Mouse (Mus musculus): ENCODE data around the gene Asb12. TPM values are rescaled to one million over a fixed set of nuclear protein-coding genes. Genes with fewer than 3 reads are reported as not detected.
"Not testable (repeated sequence)": the region's sequence is repeated elsewhere in the genome, so short reads cannot be mapped to it uniquely, and the experiment has no call there.

Gene Asb12
- polyA plus RNA-seq (2015; fragmentation: Nextera tagmentation; extraction: Ambion mirVana) = 0.15 TPM in 1 of 2 replicates, not detected in the other

DNA sequence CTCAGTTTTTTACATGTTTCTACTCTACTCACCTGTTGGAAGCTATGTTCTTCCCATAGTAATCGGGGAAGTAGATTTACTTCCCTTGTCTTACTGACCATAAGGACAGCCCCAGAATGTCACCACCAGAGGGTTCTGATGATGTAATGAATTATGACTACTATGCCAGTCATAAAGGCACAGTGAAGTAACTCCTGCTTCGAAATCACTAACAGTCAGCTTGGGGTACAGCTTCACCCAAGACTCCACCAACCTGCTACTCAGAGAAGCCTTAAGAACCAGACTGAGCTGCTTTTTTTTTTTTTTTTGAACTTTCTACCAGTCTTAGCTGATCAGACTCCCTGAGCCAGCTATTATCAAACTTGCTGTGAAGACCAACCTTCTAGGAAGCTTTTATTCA is at the start of gene Asb12, which contains the start of gene Pfn5:
Gene Asb12, minus strand, starts transcription at position 101 of the 400 bp plus-strand sequence.
Gene Pfn5, plus strand, starts transcription at position 218 of the 400 bp plus-strand sequence.
- H3K4me3 ChIP-seq (ENCODE audit: low read depth, low read length) = no peak within 1 kb of the TSS
- no peaks in the 10 kb centered on the region for H3K9me3 ChIP-seq (ENCODE audit: control insufficient read depth, low read length)
- H3K27me3 ChIP-seq (ENCODE audit: control insufficient read depth, insufficient read depth, low read length) = no peaks in the 10 kb centered on the region
- no peak within 1 kb of the TSS for H3K27ac ChIP-seq (replicated peaks)
- DNase-seq (ENCODE audit: low spot score) (no peak), ATAC-seq (ENCODE audit: low FRiP score, low TSS enrichment) (no peak)
- no peak within 1 kb of the TSS for H3K9ac ChIP-seq (ENCODE audit: low read length)
- TF ChIP-seq CTCF (IDR thresholded peaks at IDR 0.05; ENCODE audit: low read depth) (no peak), EP300 (optimal IDR thresholded peaks at IDR 0.05) (no peak)
- H3K4me1 ChIP-seq (replicated peaks; ENCODE audit: control insufficient read depth, insufficient read depth) = no peaks in the 10 kb centered on the region
- 78% methylated on average over 2 of the region's 2 CpGs for WGBS
- no peaks in the 10 kb centered on the region for H3K36me3 ChIP-seq (ENCODE audit: control insufficient read depth, insufficient read depth, low read length)
- no peak within 1 kb of the TSS for H3K4me2 ChIP-seq (replicated peaks; ENCODE audit: low read depth)

- no peak for ATAC-seq (ENCODE audit: low FRiP score, low TSS enrichment)
- Histone ChIP-seq H3K4me2 (replicated peaks; ENCODE audit: low read depth) (no peak overlapping the region), H3K27me3 (ENCODE audit: control insufficient read depth, insufficient read depth, low read length) (no peaks in the 10 kb centered on the region), H3K9ac (ENCODE audit: low read length) (no peak overlapping the region), H3K27ac (replicated peaks) (no peak overlapping the region), H3K4me1 (replicated peaks; ENCODE audit: control insufficient read depth, insufficient read depth) (no peaks in the 10 kb centered on the region), H3K36me3 (ENCODE audit: control insufficient read depth, insufficient read depth, low read length) (no peaks in the 10 kb centered on the region), H3K4me3 (ENCODE audit: low read depth, low read length) (no peak overlapping the region), H3K9me3 (ENCODE audit: control insufficient read depth, low read length) (no peaks in the 10 kb centered on the region)
- WGBS = 47% methylated on average over 5 of the region's 5 CpGs
- TF ChIP-seq EP300 (optimal IDR thresholded peaks at IDR 0.05) (no peak), CTCF (IDR thresholded peaks at IDR 0.05; ENCODE audit: low read depth) (no peak)
- DNase-seq (ENCODE audit: low spot score) = no peak
Observed at GRCm38 (mm10) chrX:95600609-95601008, 42.8 kb upstream of the Asb12 start.

- no peak for ATAC-seq (ENCODE audit: low FRiP score, low TSS enrichment)
- 60% methylated on average over 4 of the region's 4 CpGs for WGBS
Observed at GRCm38 (mm10) chrX:95554321-95554720, 3.5 kb downstream of the Asb12 start.

GRCm38 (mm10) chrX:95535493-95535892 is 22.3 kb downstream of the Asb12 start:
- H3K9ac ChIP-seq (ENCODE audit: low read length); H3K9me3 ChIP-seq (ENCODE audit: control insufficient read depth, low read length); H3K4me2 ChIP-seq (replicated peaks; ENCODE audit: low read depth); ATAC-seq (ENCODE audit: low FRiP score, low TSS enrichment); DNase-seq (ENCODE audit: low spot score); H3K4me3 ChIP-seq (ENCODE audit: low read depth, low read length); H3K27me3 ChIP-seq (ENCODE audit: control insufficient read depth, insufficient read depth, low read length); H3K4me1 ChIP-seq (replicated peaks; ENCODE audit: control insufficient read depth, insufficient read depth); H3K27ac ChIP-seq (replicated peaks); H3K36me3 ChIP-seq (ENCODE audit: control insufficient read depth, insufficient read depth, low read length): not testable (repeated sequence)
- 92% methylated on average over 2 of the region's 2 CpGs for WGBS

More at GRCm38 (mm10) chrX:95554321-95554720, 3.5 kb downstream of the Asb12 start:
- no peaks in the 10 kb centered on the region for H3K4me1 ChIP-seq (replicated peaks; ENCODE audit: control insufficient read depth, insufficient read depth)
- no peak overlapping the region for H3K4me2 ChIP-seq (replicated peaks; ENCODE audit: low read depth)
- H3K36me3 ChIP-seq (ENCODE audit: control insufficient read depth, insufficient read depth, low read length) = no peaks in the 10 kb centered on the region
- H3K27me3 ChIP-seq (ENCODE audit: control insufficient read depth, insufficient read depth, low read length) = no peaks in the 10 kb centered on the region
- no peak for DNase-seq (ENCODE audit: low spot score)
- H3K9ac ChIP-seq (ENCODE audit: low read length) = no peak overlapping the region
- no peak overlapping the region for H3K4me3 ChIP-seq (ENCODE audit: low read depth, low read length)
- H3K27ac ChIP-seq (replicated peaks) = no peak overlapping the region
- TF ChIP-seq EP300 (optimal IDR thresholded peaks at IDR 0.05) (no peak), CTCF (IDR thresholded peaks at IDR 0.05; ENCODE audit: low read depth) (no peak)
- no peaks in the 10 kb centered on the region for H3K9me3 ChIP-seq (ENCODE audit: control insufficient read depth, low read length)

GRCm38 (mm10) chrX:95525166-95525565 is 32.6 kb downstream of the Asb12 start:
- WGBS = 66% methylated on average over 2 of the region's 2 CpGs
- TF ChIP-seq EP300 (optimal IDR thresholded peaks at IDR 0.05) = no peak
- no peak for TF ChIP-seq CTCF (IDR thresholded peaks at IDR 0.05; ENCODE audit: low read depth)
- Histone ChIP-seq H3K4me2 (replicated peaks; ENCODE audit: low read depth) (no peak overlapping the region), H3K4me3 (ENCODE audit: low read depth, low read length) (no peak overlapping the region), H3K27ac (replicated peaks) (no peak overlapping the region), H3K27me3 (ENCODE audit: control insufficient read depth, insufficient read depth, low read length) (no peaks in the 10 kb centered on the region), H3K9ac (ENCODE audit: low read length) (no peak overlapping the region), H3K4me1 (replicated peaks; ENCODE audit: control insufficient read depth, insufficient read depth) (no peaks in the 10 kb centered on the region), H3K36me3 (ENCODE audit: control insufficient read depth, insufficient read depth, low read length) (no peaks in the 10 kb centered on the region), H3K9me3 (ENCODE audit: control insufficient read depth, low read length) (no peaks in the 10 kb centered on the region)
- no peak for DNase-seq (ENCODE audit: low spot score)
- ATAC-seq (ENCODE audit: low FRiP score, low TSS enrichment) = no peak

DNA sequence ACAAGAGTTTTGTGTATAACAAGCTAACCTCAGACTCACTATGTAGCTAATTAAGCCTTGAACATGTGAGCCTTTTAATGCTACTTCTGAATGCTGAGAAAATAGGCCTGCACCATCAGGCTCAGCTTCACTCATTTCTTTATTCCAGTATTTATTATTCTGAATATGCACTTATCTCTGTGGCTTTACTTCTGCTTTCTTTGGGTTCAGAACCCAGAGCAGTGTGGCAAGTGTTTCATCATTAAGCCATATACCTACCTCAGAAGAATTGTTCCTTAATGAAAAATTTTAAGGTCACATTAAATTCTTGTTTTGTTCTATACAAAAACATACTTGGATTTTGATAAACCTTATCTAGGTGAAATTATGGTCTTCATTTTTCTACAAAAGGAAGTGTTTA is 33.9 kb downstream of the Asb12 start:
- Histone ChIP-seq H3K4me3 (ENCODE audit: low read depth, low read length) (no peak overlapping the region), H3K9ac (ENCODE audit: low read length) (no peak overlapping the region), H3K4me1 (replicated peaks; ENCODE audit: control insufficient read depth, insufficient read depth) (no peaks in the 10 kb centered on the region), H3K4me2 (replicated peaks; ENCODE audit: low read depth) (no peak overlapping the region), H3K27me3 (ENCODE audit: control insufficient read depth, insufficient read depth, low read length) (no peaks in the 10 kb centered on the region), H3K9me3 (ENCODE audit: control insufficient read depth, low read length) (no peaks in the 10 kb centered on the region), H3K36me3 (ENCODE audit: control insufficient read depth, insufficient read depth, low read length) (no peaks in the 10 kb centered on the region), H3K27ac (replicated peaks) (no peak overlapping the region)
- TF ChIP-seq CTCF (IDR thresholded peaks at IDR 0.05; ENCODE audit: low read depth) = no peak
- no peak for TF ChIP-seq EP300 (optimal IDR thresholded peaks at IDR 0.05)
- ATAC-seq (ENCODE audit: low FRiP score, low TSS enrichment) (no peak), DNase-seq (ENCODE audit: low spot score) (no peak)
